Mouse (Mus musculus) kidney, embryonic 15.5 days (tissue): ENCODE measurements around the gene Atp5s. TPM values are rescaled to one million over a fixed set of nuclear protein-coding genes. Genes with fewer than 3 reads are reported as not detected.

Experiments used
- ATAC-seq: fragments of 200-750 bp; cut with Nextera tagmentation; replicated peaks from 2 replicates; pipeline ENCODE4 v1.8.0; 2017; ENCODE audit warnings: moderate TSS enrichment; ENCODE audit not compliant: low FRiP score
- H3K27ac ChIP-seq: fragments of 300-500 bp; sonication (generic); 2 replicates; pipeline ENCODE4 v1.5.1; 2015; ENCODE audit warnings: mild to moderate bottlenecking, inconsistent platforms
- H3K27me3 ChIP-seq: fragments of 300-500 bp; sonication (generic); 2 replicates; pipeline ENCODE4 v1.6.1; 2015; ENCODE audit warnings: inconsistent platforms
- H3K36me3 ChIP-seq: fragments of 300-500 bp; sonication (generic); 2 replicates; pipeline ENCODE4 v1.6.1; 2015; ENCODE audit warnings: inconsistent platforms
- H3K4me1 ChIP-seq: fragments of 300-500 bp; sonication (generic); 2 replicates; pipeline ENCODE4 v1.6.1; 2015; ENCODE audit warnings: inconsistent platforms
- H3K4me2 ChIP-seq: fragments of 300-500 bp; sonication (generic); 2 replicates; pipeline ENCODE4 v1.6.1; 2015; ENCODE audit warnings: moderate library complexity, mild to moderate bottlenecking, inconsistent platforms
- H3K4me3 ChIP-seq: fragments of 300-500 bp; sonication (generic); replicated peaks from 2 replicates; pipeline ENCODE4 v1.5.1; 2015; ENCODE audit warnings: mild to moderate bottlenecking, inconsistent platforms
- H3K9ac ChIP-seq: fragments of 300-500 bp; sonication (generic); 2 replicates; pipeline ENCODE4 v1.6.1; 2015; ENCODE audit warnings: mild to moderate bottlenecking, inconsistent platforms
- H3K9me3 ChIP-seq: fragments of 300-500 bp; sonication (generic); replicated peaks from 2 replicates; pipeline ENCODE4 v1.6.1; 2016; ENCODE audit warnings: inconsistent platforms
- WGBS: fragments of 180-500 bp; shearing (Covaris S2); methylation state at CpG from one replicate; pipeline ENCODE4 v1.1.7; 2015; ENCODE audit warnings: mixed read lengths; 5-methylcytosine and 5-hydroxymethylcytosine counted together
- microRNA counts: library from miRNA; unstranded; fragments of <30 nt; microRNA quantifications from one replicate; lab custom pipeline; 2016
- microRNA-seq: library from miRNA; unstranded; fragments of <30 nt; microRNA quantifications from one replicate; pipeline ENCODE4, GENCODE M21; 2016
- polyA plus RNA-seq: library from polyadenylated mRNA; unstranded; fragments of >200 nt; fragmentation: Nextera tagmentation; extraction: Ambion mirVana; gene quantifications from 2 replicates; pipeline ENCODE4 v1.2.1, GENCODE M21; 2015

The Atp5s gene
- polyA plus RNA-seq, 1 experiment from 2014 or later: 30.7 TPM

DNA sequence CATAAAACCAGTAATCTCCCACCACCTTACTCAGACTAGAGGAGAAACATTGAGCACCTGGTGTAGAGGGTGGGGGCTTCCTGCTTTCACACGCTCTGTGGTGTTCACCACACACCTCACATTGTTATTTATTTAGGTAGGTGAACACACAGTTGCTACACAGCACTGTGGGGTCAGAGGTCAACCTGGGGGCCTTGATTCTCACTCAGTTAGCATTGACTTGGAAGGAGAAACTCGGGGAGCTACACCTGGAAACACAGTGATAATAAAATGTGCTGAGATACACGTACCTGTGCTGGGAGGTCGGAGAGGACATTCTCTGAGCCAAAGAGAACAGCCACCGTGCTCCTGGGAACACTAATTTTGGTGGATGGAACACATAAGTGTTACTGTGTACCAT, 63.6 kb downstream of the Atp5s start:
- Histone ChIP-seq H3K27ac (no peak overlapping the region), H3K9ac (no peak overlapping the region), H3K4me3 (no peak overlapping the region), H3K27me3 (peaks cover 4% of the 10 kb centered on the region; the same call in 1 of the 2 replicates), H3K36me3 (no peaks in the 10 kb centered on the region), H3K4me2 (peak overlapping the region; percentile 27), H3K4me1 (peaks cover 24% of the 10 kb centered on the region), H3K9me3 (no peaks in the 10 kb centered on the region)
- WGBS: 82% methylated on average over 5 of the region's 5 CpGs
- ATAC-seq: no peak

DNA sequence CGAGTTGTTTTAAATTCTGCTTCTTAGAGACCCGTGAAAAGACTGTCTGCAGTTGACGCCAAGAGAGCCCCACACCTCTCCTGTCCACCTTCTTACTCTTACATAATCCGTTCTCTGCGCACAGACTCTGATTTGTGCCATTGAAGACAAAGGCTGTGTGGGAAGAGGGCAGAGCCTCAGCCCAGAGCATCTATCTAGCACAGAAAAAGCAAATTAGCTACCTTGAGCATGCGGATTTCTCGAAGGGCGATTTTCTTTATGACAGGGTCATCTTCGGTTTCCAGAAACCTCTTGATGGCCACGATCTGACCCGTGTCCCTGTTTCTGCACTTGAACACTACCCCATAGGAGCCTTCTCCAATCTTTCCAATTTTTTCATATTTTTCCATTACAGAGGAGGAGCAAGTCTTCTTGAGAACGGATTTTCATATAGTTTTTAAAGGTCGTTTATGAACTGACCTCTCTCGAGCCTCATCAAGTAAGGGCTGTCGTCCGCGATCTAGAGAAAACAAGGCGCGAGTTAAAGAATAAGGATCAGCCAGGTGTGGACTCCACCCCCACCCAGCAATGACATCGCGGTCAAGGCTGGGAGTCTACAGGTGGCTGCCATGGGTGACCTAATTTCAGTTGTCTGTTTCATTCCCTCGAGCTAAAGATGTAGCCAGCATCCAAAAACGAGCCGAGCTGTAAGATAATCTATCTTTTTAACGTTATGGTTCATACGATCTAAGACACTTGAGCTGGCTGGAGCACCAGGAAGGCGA, 65.2 kb downstream of the Atp5s start:
- ATAC-seq: peak; percentile 53
- Histone ChIP-seq H3K4me2 (peak overlapping the region; percentile 97), H3K36me3 (no peaks in the 10 kb centered on the region), H3K4me1 (peaks cover 20% of the 10 kb centered on the region), H3K27ac (peak overlapping the region; percentile 78), H3K9me3 (no peaks in the 10 kb centered on the region), H3K27me3 (peaks cover 4% of the 10 kb centered on the region; the same call in 1 of the 2 replicates), H3K4me3 (peak overlapping the region; percentile 57), H3K9ac (peak overlapping the region; percentile 55)
- whole genome bisulfite sequencing: 31% methylated on average over 27 of the region's 27 CpGs

DNA sequence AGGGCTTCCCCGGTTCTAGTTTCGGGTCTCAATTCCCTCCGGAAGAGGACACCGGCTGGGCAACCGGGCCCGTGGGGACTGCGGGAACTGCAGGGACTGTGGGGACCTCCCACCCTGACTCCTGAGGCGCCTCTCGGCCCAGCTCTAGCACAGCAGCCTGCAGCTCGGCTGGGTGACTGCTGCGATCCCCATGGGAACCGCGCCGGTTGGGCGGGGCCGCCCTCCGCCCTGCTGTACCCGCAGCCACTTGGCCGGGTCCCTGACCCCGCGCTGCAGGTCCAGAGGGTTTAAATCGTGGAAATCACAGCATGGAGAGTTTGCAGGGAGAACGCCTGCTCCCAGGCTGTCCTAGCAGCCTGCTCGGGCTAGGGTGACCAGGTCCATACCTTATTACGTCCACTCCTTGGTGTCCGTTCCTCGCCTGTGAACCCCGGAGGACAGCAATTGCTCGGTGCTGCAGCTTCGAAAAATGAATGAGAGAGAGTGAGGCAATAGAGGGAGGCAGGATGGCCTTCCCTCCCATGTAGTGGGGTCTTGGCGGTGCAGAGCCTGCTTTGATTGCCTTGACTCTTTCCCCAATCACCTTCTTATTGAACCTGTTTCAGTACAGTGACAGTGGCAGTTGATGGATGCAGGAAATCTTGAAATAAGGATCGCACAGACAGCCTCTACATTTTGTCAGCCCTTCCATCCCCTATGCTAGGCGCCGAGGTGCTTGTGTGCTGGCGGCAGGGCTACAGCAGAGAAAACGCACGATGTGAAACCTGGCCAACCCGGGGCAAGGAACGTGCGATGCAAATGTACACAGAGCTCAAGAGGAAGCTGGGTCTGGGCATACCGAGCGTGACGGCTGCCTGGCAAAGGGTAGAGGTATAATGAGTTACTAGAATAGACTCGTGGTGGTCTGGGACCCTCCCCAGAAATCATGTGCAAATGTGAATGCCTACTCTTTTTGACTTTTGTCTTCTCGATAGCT, 66.1 kb downstream of the Atp5s start, which contains the start of gene Cdkl1:
TSS of gene Cdkl1 (minus strand) at position 738 of the 976 bp plus-strand sequence.
- H3K27ac ChIP-seq: peak within 1 kb of the TSS; percentile 78
- peak; percentile 95 for ATAC-seq
- 2% methylated on average over 45 of the region's 45 CpGs for WGBS

More for the DNA sequence above, 66.1 kb downstream of the Atp5s start, which contains the start of gene Cdkl1:
- Histone ChIP-seq H3K36me3 (no peaks in the 10 kb centered on the region), H3K27me3 (peaks cover 4% of the 10 kb centered on the region; the same call in 1 of the 2 replicates), H3K9me3 (no peaks in the 10 kb centered on the region), H3K4me2 (peak within 1 kb of the TSS; percentile 97), H3K9ac (peak within 1 kb of the TSS; percentile 55), H3K4me1 (peaks cover 20% of the 10 kb centered on the region), H3K4me3 (peak within 1 kb of the TSS; percentile 57)

MicroRNAs within 50 kb of the gene (microRNA counts, 519-probe panel; counts per million panel counts)
- microRNA mmu-miR-681 (lab: Ali Mortazavi, UCI): 31.7 counts per million

Small RNA genes lying within 50 kb of the gene (microRNA-seq; reads per million reads assigned to microRNA genes)
- gene Mir681: not detected

Other genes with a start within 250 kb of the Atp5s start
- gene Vcpkmt, start 141.9 kb upstream of the Atp5s start, polyA plus RNA-seq: 24.9 and 25.2 TPM in 2 replicates
- gene Sos2, start 43.1 kb upstream of the Atp5s start, polyA plus RNA-seq: 8.7 and 9.1 TPM in 2 replicates
- gene L2hgdh, start 77 bp upstream of the Atp5s start, polyA plus RNA-seq: 22.3 TPM in 2 replicates
- gene Cdkl1, start 66.3 kb downstream of the Atp5s start, polyA plus RNA-seq: 21.4 and 24.7 TPM in 2 replicates
- gene Atl1, start 167.7 kb downstream of the Atp5s start, polyA plus RNA-seq: 5.4 and 7.7 TPM in 2 replicates
- gene Map4k5, start 168.2 kb downstream of the Atp5s start, polyA plus RNA-seq: 34.3 and 36.9 TPM in 2 replicates